Mouse (Mus musculus) right cerebral cortex, postnatal 4 days (tissue): ENCODE results near the gene Hoxb7.

Experiments
- DNase-seq: peaks from one replicate; pipeline ENCODE4 v3.0.0-alpha.2; 2022

The Hoxb7 gene

DNA sequence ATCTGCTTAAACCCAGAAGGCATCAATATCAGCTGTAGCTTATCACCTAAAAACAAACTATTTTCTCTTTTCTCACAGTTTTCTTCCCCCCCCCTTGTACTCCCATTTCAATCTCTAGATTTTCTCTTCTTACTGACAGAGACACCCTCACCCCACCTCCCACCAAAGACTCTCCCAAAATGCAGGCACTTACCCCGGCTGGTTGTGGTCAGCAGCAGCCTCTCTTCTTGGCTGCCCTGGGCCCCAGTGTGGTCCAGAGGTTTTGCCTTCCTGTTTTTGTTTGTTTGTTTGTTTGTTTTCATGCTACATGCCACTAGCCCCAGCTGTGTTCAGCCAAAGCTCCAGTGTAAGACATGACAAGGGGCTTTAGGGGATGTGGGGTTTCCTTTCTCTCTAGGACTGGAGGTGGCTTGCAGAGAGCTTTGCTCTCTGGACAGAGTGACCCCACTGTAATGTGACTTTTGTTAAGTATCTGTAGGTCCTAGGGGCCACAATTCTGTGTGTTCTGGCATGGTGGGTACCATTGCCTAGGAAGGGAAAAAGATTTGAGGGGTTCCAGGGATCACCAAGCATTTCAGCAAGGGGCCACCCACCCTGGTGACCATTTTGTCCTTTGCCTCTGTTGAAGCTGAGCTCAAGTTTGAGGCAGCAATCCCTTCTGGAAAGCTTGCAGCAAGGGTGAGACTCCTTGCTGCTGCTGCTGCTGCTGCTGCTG, 18.2 kb upstream of the Hoxb7 start:
- DNase-seq, result no peak

DNA sequence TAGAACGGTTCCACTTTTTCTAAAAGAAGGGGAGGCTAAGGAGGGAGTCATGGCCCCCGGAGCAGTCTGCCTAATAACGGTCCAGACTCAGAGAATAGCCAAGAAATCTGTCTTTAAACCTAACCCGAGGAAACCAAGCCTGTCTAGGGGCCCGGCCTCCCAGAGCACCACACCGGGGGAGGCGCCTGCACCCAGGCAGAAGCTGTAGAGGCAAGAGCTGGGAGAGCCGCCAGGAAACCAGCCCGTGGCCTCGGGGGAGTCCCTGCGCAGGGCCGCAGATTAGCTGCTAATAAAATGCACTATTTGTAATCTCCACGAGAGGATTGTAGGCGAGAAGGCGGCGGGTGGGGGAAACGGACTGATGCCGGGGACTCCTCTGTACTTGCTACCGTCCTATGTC, 16.6 kb upstream of the Hoxb7 start:
- no peak for DNase-seq

DNA sequence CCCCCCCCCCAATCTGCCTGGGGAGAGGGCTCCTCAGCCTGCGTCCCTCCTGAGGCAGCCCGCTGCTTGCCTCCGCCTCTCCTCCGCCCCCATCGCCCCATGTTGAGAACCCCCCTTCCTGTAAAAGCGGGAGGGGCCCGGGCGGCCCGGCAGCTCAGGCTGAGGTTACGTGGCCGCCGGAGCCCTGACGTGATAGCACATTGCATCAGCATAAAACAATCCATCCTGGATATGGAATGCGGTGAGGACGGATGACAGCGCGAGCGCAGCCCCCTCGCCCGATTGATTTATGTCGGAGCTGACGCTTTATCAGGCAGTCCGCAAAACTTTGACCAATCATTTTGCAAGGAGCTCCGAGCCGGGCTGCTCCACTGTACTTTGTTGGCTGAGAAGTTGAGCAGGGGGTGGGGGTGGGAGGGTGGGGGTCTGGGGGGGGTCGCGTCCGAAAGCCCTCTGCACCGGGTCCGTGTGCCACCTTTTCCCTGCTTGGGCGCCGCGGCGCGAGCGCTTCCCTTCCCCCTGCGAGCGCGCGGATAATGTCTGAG, 15.4 kb upstream of the Hoxb7 start, which contains the start of gene Hoxb9:
Gene Hoxb9, plus strand, starts transcription at position 462 of the 545 bp plus-strand sequence.
- no peak for DNase-seq

DNA sequence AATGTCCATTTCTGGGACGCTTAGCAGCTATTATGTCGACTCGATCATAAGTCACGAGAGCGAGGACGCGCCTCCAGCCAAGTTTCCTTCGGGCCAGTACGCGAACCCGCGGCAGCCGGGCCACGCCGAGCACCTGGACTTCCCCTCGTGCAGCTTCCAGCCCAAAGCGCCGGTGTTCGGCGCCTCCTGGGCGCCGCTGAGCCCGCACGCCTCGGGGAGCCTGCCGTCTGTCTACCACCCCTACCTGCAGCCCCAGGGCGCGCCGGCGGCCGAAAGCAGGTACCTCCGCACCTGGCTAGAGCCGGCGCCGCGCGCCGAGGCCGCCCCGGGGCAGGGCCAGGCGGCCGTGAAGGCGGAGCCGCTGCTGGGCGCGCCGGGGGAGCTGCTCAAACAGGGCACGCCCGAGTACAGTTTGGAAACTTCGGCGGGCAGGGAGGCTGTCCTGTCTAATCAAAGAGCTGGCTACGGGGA, 14.8 kb upstream of the Hoxb7 start:
- DNase-seq, result no peak

DNA sequence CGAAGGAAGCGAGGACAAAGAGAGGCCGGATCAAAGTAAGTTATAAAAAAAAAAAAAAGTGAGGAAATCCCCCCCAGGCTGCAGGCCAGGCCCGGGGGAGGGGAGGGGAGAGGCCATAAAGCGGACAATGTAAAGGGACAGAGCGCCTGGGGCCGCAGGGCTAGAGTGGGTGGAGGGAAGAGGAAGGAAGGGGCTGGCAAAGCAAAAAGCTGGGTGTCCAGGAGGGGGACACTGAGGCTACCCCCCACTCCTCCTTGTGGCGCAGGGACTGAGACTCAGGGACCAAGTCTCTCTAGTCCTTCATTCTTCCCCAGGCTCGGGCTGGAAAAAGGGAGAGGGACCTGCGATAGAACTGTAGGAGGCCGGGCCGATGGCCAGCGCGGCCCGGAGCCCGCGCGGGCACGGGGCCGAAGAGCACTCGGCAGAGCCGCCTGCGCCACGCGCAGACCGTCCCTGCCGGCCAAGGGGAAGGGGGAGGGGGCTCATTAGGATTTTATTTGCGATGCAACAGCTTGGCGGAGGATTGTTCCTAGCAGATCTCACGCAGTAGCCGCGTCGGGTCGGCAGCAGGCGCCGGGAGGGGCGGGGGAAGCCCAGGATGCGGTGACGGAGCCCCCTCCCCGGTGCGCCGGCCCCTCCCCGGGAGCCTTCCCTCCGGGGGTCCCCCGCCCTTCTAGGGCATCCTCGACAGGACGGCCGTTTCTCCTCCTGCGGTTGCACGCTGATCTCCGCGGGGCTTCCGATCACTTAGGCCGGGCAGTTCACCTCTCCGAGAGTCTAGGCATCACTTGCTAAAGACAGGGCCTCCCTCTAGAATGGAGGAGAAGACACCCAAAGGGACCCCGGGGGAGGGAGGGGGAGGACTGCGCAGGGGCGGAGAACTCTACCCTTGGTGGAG, 14.2 kb upstream of the Hoxb7 start:
- no peak for DNase-seq

DNA sequence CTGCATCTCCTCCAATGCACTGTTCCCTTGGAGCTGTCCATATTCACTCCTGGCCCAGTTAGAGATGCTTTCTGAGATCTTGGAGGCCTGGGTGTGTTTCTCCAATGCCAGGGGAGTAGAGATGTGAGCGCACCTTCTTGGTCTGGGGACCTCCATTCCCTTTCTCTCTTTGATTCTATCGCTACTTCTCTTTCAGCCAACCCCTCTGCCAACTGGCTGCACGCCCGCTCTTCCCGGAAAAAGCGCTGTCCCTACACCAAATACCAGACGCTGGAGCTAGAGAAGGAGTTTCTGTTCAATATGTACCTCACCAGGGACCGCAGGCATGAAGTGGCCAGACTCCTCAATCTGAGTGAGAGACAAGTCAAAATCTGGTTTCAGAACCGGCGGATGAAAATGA, 12.0 kb upstream of the Hoxb7 start:
- no peak for DNase-seq

DNA sequence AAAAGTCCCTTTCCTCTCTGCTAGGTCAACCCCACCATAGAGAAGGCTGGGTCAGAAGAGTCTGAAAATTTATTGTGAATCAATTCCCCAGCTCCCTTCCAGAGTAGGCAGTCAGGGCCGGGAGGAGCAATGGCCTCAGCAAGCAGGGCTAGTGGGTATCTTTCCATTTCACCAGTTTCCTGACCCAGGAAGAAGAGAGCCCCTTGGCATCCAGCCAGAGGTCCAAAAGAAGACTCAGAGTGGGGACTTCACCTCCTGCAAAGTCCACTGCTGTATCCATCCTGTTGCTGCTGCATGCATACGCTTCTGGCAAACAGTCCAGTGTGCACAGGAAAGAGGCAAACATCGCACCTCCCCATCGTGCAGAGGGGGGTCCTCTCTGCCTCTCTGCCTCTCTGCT, 10.5 kb upstream of the Hoxb7 start:
- no peak for DNase-seq

DNA sequence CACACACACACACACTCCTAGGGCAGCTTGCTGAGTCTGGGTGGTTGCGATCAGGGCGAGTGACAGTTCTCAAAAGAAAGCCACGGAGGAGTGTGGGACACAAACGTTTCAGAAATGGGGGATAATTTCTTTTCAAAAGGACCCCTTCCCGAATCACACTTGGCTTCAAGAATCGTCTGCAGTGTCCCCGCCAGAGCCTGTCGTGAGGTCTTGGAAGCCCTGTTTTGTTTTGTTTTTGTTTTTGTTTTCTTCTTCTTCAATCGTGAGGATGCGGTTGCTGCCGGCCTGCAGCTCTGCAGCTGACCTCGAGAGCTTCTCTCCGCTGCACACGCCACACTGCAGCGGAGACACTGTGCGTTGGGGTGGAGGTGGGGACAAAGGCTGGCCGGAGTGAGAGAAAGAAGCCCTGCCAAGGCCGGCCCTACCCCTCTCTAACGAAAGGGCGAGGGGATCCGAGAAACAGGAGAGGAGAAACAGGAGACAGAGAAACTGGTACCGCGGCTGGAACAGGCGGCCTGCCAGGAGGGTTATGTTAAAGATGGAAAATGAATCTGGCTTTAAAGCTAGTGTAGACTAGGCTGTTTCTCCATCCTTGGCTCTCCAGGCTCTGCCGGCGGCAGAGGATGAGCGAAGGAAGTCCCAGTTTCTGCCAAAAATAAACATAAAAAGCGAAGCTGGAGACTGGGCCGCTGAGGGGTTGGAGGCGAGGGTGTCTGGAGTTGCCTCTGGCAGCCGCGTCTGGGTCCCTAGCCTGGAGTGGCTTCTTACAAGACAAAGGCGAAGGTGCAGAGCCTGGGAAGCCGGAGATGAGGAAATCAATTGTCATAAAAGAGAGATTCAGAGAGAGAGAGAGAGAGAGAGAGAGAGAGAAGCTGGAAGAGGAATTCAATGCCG, 9.0 kb upstream of the Hoxb7 start:
- DNase-seq, result no peak

DNA sequence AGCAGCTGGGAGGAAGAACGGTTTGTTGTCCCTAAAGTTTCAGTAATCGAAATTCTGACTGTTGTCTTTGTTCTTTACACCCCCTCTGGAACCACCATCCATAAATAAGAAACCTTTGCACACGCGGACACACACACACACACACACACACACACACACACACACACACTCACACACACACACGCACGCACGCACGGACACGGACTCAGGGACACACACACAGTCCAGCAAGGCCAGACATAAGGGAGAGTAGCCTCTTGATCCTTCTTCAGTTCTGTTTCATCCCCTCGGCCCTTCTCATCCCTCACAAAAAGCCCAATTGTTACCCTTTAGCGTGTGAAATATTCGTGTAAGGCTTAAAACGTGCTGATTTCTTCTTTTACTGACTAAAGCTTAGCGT, 8.1 kb upstream of the Hoxb7 start:
- DNase-seq, result no peak

DNA sequence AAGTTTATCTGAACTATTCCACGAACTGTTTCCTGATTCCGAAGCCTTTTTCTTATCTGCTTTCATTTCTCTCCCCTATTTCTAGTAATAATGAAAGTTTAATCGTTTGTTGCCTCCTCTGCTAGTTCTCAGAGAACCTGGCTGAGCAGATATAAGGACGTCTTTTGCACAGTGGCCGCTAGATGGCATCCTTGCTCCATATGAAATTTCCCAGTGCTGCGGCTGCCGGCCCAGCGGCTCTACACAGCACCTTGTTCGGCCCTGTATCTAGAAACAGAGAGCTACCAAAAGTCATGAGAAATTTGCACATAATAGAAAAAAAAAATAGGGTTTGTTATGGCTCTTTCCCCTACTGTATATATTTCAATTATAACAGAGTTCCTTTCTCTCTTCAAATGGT, 7.7 kb upstream of the Hoxb7 start:
- DNase-seq, result peak; percentile 87

DNA sequence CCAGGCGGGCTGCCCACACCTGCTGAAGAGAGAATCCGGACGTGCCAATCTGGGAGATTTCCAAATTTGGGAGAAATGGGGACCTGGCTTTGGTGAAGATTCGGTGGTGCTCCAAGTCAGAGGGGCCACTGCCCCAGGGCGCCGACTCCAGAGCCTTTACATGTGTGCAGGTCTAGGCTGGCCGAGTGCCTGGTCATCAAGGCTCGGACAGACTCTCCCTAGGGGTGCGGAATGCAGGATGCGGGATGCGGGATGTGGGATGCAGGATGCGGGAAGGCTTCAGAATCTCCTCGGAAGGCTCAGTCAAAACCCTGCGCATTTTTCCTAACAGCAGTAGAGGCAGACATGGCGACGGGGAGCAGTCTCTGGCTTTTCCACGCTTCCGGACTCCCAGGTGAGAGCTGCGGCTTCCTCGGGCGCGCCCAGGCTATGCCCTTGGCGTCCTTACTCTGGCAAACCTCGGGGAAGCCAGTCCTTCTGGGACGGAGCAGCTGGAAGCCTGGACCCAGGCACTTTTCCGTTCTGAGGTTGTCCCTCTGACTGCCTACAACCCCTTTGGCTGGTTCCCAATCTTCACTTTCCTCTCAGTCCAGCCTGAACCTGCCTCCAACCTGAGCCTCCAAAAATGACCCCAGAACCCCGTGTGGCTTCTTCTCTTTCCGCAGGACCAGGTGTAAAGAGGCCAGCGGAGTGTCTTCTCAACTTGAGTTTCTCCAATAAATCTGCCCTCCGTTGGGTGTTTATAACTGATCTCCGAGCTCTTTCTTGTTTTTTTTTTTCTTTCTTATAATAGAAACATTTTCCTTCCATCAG, 6.8 kb upstream of the Hoxb7 start:
- DNase-seq, result no peak

DNA sequence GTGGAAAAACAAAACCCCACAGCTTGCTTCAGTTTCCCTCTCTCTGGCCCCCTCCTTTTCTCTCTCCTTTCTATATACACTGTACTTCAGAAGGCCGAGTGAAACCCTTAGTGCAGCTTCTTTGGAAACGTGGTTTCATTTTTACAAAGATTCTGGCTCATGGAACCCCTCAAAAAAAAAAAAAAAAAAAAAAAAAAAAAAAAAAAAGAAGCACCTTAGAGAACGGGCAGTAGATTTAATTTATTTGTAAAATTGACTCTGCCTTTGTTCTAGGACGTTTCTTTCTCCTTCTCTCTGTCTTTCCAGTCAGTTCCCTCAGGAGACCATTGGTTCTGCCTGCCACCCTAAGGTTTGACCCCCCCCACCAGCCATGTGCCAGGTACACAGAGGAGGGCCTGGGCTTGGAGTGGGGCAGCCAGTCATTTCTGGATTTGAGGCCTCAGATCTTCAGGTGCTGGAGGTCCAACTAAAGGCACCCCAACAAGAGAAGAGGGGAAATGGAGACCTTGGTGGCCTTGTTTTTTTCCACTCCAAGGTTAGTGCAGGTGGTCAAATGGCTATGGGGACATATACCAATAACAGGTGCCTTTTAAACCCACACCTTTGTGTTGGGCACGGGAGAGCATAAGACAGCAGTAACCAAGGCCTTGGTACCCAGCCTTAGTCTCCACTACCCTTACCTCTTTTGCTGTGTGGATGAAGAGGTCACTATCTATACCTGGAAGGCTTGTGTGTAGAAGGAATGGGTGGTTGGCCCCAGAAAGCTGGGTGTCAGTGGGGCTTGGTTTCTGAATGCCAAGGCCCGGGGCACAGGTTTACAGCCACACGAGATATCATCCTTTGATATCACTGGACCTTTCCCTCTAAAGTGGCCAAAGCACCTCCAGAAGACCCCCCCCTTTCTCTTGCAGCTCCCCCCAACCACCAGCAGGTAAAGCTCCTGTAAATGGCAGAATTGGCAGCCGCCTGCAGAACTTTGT, 5.7 kb upstream of the Hoxb7 start:
- no peak for DNase-seq

DNA sequence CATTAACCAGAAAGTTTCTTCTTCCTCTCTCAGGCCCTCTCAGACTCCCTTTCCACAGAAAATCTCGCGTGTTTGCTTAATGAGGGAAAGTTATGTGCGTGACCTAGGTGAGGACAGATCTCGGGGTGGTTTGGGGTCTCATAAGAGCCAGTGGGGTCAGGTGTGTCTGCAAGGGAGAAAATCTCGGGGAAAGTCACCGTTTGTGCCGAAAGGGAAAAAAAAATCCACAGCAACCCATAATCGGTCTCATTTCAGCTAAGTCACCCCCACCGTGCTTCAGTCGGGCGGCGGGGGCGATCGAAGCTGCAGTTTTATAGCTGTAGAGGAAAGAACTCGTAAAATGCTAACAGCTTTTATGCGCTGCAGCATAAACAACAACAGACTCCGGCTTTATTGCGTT, 5.0 kb upstream of the Hoxb7 start:
- DNase-seq, result no peak

DNA sequence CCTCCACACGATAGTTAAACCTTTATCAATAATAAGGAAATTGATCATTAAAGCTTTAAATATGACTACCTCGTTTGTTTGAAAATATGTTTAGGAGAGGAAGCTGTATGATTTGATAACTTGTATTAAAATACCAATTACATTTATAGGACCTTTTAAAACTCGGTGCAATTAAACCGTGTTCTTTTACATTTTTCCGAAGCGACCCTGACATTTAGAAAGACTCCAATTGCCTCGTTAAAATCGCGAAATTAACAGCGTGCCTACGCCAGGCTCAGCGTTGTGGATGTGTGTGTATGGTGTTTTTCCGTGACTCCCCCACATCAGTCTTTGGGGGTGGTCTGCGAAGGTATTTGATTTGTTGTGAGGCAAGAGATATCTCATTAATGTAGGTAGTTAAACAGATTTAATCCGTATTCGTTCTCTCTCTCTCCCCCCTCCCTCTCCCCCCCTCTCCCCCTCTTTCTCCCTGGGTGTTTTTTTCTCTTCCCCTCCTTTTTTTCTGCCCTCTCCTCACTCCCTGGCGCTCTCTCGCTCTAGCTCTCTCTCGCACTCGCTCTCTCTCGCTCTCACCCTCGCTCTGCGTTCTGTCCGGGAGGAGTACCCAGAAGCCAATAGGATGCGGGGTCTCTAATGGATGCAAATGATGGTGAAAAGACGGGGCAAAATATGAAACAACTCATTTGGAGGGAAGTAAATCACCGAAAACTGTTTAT, 4.4 kb upstream of the Hoxb7 start, which contains the start of gene Hoxb8:
Gene Hoxb8, plus strand, starts transcription at position 51 of the 716 bp plus-strand sequence.
- no peak for DNase-seq

DNA sequence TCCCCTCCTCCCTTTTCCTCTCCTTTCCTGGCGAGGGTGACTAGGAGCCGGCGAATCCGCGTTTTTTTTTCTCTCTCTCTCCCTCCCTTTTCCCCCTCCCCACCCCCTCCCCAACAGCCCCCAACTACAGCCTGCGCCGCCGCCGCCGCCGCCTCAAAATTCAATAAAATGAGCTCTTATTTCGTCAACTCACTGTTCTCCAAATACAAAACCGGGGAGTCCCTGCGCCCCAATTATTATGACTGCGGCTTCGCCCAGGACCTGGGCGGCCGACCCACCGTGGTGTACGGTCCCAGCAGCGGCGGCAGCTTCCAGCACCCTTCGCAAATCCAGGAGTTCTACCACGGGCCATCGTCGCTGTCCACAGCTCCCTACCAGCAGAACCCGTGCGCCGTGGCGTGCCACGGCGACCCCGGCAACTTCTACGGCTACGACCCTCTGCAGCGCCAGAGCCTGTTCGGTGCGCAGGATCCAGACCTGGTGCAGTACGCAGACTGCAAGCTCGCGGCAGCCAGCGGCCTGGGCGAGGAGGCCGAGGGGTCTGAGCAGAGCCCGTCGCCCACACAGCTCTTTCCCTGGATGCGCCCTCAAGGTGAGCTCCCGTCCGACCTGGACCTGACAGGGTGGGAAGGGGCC, 3.5 kb upstream of the Hoxb7 start:
- DNase-seq, result no peak

DNA sequence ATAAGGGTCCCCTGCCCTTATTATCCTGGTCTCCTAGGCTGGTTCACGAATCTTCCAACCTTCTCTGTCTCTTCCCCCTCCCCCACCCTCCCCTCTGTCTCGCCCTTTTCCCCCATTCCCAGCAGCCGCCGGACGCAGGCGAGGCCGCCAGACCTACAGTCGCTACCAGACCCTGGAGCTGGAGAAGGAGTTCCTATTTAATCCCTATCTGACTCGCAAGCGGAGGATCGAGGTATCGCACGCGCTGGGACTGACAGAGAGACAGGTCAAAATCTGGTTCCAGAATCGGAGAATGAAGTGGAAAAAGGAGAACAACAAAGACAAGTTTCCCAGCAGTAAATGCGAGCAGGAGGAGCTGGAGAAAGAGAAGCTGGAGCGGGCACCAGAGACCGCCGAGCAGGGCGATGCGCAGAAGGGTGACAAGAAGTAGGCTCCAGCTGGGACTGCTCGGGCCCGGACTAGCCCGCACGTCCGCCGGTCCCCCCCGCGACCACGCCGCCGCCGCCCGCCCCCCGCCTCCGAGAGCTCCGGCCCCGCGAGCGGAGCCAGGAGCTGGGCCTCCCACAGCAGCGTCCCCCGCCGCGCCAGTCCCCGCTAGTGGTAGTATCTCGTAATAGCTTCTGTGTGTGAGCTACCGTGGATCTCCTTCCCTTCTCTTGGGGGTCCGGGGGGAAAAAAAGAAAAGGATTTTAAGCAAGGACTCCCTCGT, 2.2 kb upstream of the Hoxb7 start:
- peak; percentile 46 for DNase-seq

DNA sequence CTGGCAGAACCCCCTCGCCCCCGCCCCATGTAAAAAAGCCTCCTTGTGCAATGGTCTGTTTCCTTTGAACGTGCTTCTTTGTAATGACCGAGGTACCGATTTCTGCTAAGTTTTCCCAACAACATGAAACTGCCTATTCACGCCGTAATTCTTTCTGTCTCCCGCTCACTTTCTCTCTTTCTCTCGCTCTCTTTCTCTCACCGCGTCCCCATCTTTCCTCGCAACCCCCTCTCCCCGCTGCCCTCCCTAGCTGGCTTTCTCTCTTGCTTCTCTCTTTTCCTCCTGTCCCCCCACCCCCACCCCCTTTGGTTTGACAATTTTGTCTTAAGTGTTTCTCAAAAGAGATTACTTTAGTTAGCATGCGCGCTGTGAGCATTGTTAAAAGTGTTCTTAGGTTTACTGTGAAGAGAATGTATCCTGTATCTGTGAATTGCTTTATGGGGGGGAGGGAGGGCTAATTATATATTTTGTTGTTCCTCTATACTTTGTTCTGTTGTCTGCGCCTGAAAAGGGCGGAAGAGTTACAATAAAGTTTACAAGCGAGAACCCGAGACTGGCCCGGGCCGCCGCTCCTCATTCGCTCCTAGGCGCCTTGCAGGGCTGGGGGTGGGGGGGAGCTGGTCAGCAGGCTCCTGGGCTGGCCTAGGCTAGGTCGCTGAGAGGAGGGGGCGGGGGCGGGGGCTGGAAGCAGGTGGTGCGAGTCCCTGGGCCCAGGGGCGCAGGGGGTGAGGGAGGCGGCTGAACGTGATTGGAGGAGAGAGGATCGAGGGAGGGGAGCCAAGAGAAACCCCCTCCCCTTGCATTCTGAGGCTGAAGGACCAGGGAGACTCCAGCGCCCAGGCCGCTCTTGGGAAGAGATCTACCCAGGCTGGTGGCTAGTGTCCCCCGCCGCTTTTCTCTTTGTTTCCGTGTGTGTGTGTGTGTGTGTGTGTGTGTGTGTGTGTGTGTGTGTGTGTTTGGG, 1.4 kb upstream of the Hoxb7 start:
- no peak for DNase-seq
